Mouse (Mus musculus) adrenal gland, adult (tissue): ENCODE data around the gene Zdhhc19.
"Not testable (repeated sequence)": the region's sequence is repeated elsewhere in the genome, so short reads cannot be mapped to it uniquely, and the experiment has no call there.

Experiments used
- DNase-seq, 2 experiments: peaks; one replicate each; pipeline ENCODE4 v3.0.0; 2022 to 2023; ENCODE audit warnings: low spot score in 1 of 2; ENCODE audit not compliant: inconsistent age in 2 of 2

Gene Zdhhc19

GRCm38 (mm10) chr16:32486046-32486445 is 10.0 kb upstream of the Zdhhc19 start:
- DNase-seq: no peak

- DNase-seq: no peak
Measured at GRCm38 (mm10) chr16:32487234-32488111, 8.6 kb upstream of the Zdhhc19 start, which contains the start of gene Slc51a. Gene Slc51a (minus strand): TSS chr16:32487879.

- no peak for DNase-seq
Measured at GRCm38 (mm10) chr16:32488939-32489338, 7.1 kb upstream of the Zdhhc19 start.

GRCm38 (mm10) chr16:32494371-32494770 is 1.7 kb upstream of the Zdhhc19 start:
- not testable (repeated sequence) for DNase-seq

GRCm38 (mm10) chr16:32498996-32499395 is 2.9 kb downstream of the Zdhhc19 start:
- no peak for DNase-seq

GRCm38 (mm10) chr16:32499430-32500037 is 3.5 kb downstream of the Zdhhc19 start:
- peak; percentile 80 to 94 for DNase-seq

GRCm38 (mm10) chr16:32501459-32501858 is 5.4 kb downstream of the Zdhhc19 start:
- DNase-seq: no peak

GRCm38 (mm10) chr16:32502621-32503335 is 6.7 kb downstream of the Zdhhc19 start:
- DNase-seq: no peak

- DNase-seq: no peak
Measured at GRCm38 (mm10) chr16:32503633-32504032, 7.6 kb downstream of the Zdhhc19 start.

- no peak for DNase-seq
Measured at GRCm38 (mm10) chr16:32506298-32506697, 10.2 kb downstream of the Zdhhc19 start.

- no peak for DNase-seq
Measured at GRCm38 (mm10) chr16:32506868-32507267, 10.8 kb downstream of the Zdhhc19 start.

GRCm38 (mm10) chr16:32507407-32507806 is 11.3 kb downstream of the Zdhhc19 start:
- DNase-seq: peak; percentile 50 to 86

GRCm38 (mm10) chr16:32508035-32508434 is 12.0 kb downstream of the Zdhhc19 start:
- DNase-seq: no peak

GRCm38 (mm10) chr16:32508506-32509065 is 12.5 kb downstream of the Zdhhc19 start:
- DNase-seq: no peak

GRCm38 (mm10) chr16:32509066-32509942 is 13.2 kb downstream of the Zdhhc19 start:
- peak in 1 of 2 experiments; percentile 61 for DNase-seq

- no peak for DNase-seq
Measured at GRCm38 (mm10) chr16:32510399-32511337, 14.6 kb downstream of the Zdhhc19 start.

GRCm38 (mm10) chr16:32511338-32511734 is 15.3 kb downstream of the Zdhhc19 start:
- DNase-seq: no peak

- no peak for DNase-seq
Measured at GRCm38 (mm10) chr16:32511827-32512490, 15.9 kb downstream of the Zdhhc19 start.

- DNase-seq: peak in 1 of 2 experiments; percentile 46
Measured at GRCm38 (mm10) chr16:32512921-32513320, 16.9 kb downstream of the Zdhhc19 start.
